Mouse (Mus musculus): ENCODE measurements around the gene Pcnp. TPM values are rescaled to one million over a fixed set of nuclear protein-coding genes. Genes with fewer than 3 reads are reported as not detected.
"Not testable (repeated sequence)": the region's sequence is repeated elsewhere in the genome, so short reads cannot be mapped to it uniquely, and the experiment has no call there.

The Pcnp gene
- polyA plus RNA-seq, 1 experiment from 2014 or later = 197 TPM

- peaks cover 5% of the 10 kb centered on the region; the same call in 1 of the 2 replicates for H3K4me1 ChIP-seq (ENCODE audit: control insufficient read depth, insufficient read depth, low read length)
- no peak overlapping the region for H3K27ac ChIP-seq (ENCODE audit: low read depth, low read length)
- no peaks in the 10 kb centered on the region for H3K27me3 ChIP-seq (ENCODE audit: control insufficient read depth, insufficient read depth, low read length)
- H3K4me2 ChIP-seq (ENCODE audit: low read depth, low read length) = no peak overlapping the region
- 68% methylated on average over 4 of the region's 4 CpGs for WGBS
- ATAC-seq (ENCODE audit: low read depth) = no peak
- H3K36me3 ChIP-seq (ENCODE audit: control insufficient read depth, insufficient read depth, low read length) = peaks cover 4% of the 10 kb centered on the region; the same call in 1 of the 2 replicates
- H3K9me3 ChIP-seq (ENCODE audit: control insufficient read depth, low read length) = no peaks in the 10 kb centered on the region
- H3K9ac ChIP-seq (replicated peaks; ENCODE audit: low read depth, low read length) = no peak overlapping the region
- no peak overlapping the region for H3K4me3 ChIP-seq (ENCODE audit: low read depth, low read length)
Measured at GRCm38 (mm10) chr16:55964126-55964949, 65.2 kb downstream of the Pcnp start.

- not testable (repeated sequence) for H3K4me2 ChIP-seq (ENCODE audit: low read depth, low read length); H3K4me3 ChIP-seq (ENCODE audit: low read depth, low read length); H3K9ac ChIP-seq (replicated peaks; ENCODE audit: low read depth, low read length); H3K36me3 ChIP-seq (ENCODE audit: control insufficient read depth, insufficient read depth, low read length); H3K9me3 ChIP-seq (ENCODE audit: control insufficient read depth, low read length); H3K27ac ChIP-seq (ENCODE audit: low read depth, low read length); H3K27me3 ChIP-seq (ENCODE audit: control insufficient read depth, insufficient read depth, low read length); ATAC-seq (ENCODE audit: low read depth); H3K4me1 ChIP-seq (ENCODE audit: control insufficient read depth, insufficient read depth, low read length)
- 87% methylated on average over 6 of the region's 11 CpGs for WGBS
Measured at GRCm38 (mm10) chr16:55963068-55963467, 66.5 kb downstream of the Pcnp start.

Small RNAs within 50 kb of the gene (microRNA-seq; reads per million reads assigned to microRNA genes)
- gene Gm24047 = not detected

Other genes starting within 250 kb of the Pcnp start
- gene Nfkbiz, start 190.8 kb downstream of the Pcnp start, polyA plus RNA-seq (2014; fragmentation: Nextera tagmentation; extraction: Ambion mirVana) = 1.8 and 2.2 TPM in 2 replicates
- gene Nxpe3, start 134.5 kb downstream of the Pcnp start, polyA plus RNA-seq (2014; fragmentation: Nextera tagmentation; extraction: Ambion mirVana) = 1.3 TPM in 2 replicates
- 18.4 and 18.9 TPM in 2 replicates for gene Cep97, start 94.9 kb downstream of the Pcnp start, polyA plus RNA-seq (2014; fragmentation: Nextera tagmentation; extraction: Ambion mirVana)
- 529 and 563 TPM in 2 replicates for gene Rpl24, start 63.5 kb downstream of the Pcnp start, polyA plus RNA-seq (2014; fragmentation: Nextera tagmentation; extraction: Ambion mirVana)
- gene Zbtb11, start 55.9 kb downstream of the Pcnp start, polyA plus RNA-seq (2014; fragmentation: Nextera tagmentation; extraction: Ambion mirVana) = 26.5 and 30.6 TPM in 2 replicates
- 21.5 and 23.8 TPM in 2 replicates for gene Trmt10c, start 8.1 kb upstream of the Pcnp start, polyA plus RNA-seq (2014; fragmentation: Nextera tagmentation; extraction: Ambion mirVana)
- gene Senp7, start 18.6 kb upstream of the Pcnp start, polyA plus RNA-seq (2014; fragmentation: Nextera tagmentation; extraction: Ambion mirVana) = 62.4 and 73.6 TPM in 2 replicates
- gene Impg2, start 174.6 kb upstream of the Pcnp start, polyA plus RNA-seq (2014; fragmentation: Nextera tagmentation; extraction: Ambion mirVana) = 0.31 and 0.36 TPM in 2 replicates

Measured in neural tube, embryonic 14.5 days (tissue).